Mouse (Mus musculus): ENCODE results near the gene Slc44a3. TPM values are rescaled to one million over a fixed set of nuclear protein-coding genes. Genes with fewer than 3 reads are reported as not detected.

Slc44a3 gene
- polyA plus RNA-seq, 2 experiments = 4.8 to 10.7 TPM

DNA sequence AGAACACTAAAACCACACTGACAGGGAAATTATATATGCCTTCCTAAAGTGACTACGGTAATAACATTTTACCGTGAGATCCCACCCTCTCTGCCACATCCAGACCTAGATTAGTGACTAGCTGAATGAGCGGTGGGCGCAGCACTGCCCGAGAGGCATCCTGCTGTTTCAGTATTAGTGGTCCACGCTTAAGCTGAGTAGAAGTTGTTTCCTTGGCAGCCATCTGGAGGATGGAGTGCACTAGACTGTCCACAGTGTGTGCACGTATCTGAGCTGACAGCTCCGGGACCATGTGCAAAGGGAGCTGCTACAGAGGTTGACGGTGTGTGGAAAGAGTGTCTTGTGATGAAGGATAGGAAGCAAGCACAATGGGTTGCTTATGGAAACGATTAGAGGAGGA, 66.4 kb downstream of the Slc44a3 start:
- H3K4me2 ChIP-seq (ENCODE audit: low read depth) = no peak overlapping the region
- 83% methylated on average over 10 of the region's 10 CpGs for WGBS (ENCODE audit: insufficient replicate concordance)

DNA sequence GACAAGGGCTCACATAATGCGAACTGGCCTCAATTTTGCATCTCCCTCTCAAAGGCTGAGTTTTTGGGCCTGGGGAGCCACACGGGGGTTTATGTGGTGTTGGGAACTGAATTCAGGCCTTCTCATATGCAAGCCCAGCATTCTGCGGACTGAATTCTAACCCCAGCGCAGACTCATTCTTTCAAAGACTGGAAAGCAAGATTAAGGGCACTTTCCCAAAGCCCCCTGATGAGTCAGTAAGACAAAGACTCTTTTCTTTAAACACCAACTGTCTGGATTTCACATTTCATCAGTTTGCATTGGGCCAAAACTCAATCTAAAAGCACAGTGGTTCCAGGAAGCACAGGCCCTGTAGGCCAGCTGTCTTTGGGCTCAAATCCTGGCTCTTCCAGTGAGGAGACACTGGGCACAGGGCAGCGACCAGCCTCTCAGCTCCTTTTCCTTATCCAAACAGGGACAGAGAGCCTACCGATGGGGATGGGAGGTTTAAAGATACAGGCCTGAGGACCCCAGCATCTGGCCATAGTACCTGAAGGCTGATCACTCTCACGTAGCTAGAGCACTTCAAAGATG, 67.4 kb downstream of the Slc44a3 start:
- H3K27me3 ChIP-seq (ENCODE audit: control insufficient read depth, insufficient read depth, low read length) = no peaks in the 10 kb centered on the region
- H3K9ac ChIP-seq (replicated peaks) = no peak overlapping the region
- 75% methylated on average over 7 of the region's 7 CpGs for WGBS (ENCODE audit: insufficient replicate concordance)
- no peak for DNase-seq (ENCODE audit: low read depth in 3 of 3, low spot score in 3 of 3)
- ATAC-seq (ENCODE audit: insufficient read depth) = no peak
- H3K9me3 ChIP-seq (ENCODE audit: control insufficient read depth, low read length) = no peaks in the 10 kb centered on the region
- no peak overlapping the region for H3K4me2 ChIP-seq (ENCODE audit: low read depth)
- no peaks in the 10 kb centered on the region for H3K36me3 ChIP-seq (replicated peaks; ENCODE audit: control insufficient read depth, insufficient read depth, low read depth)
- no peak overlapping the region for H3K4me3 ChIP-seq (ENCODE audit: insufficient read depth in 1 of 2, low read depth in 2 of 2, low read length in 2 of 2)
- no peak overlapping the region for H3K27ac ChIP-seq
- TF ChIP-seq EP300 (IDR thresholded peaks at IDR 0.05; ENCODE audit: low read depth) (no peak), CTCF (IDR thresholded peaks at IDR 0.05; ENCODE audit: low read depth) (no peak)
- H3K4me1 ChIP-seq (replicated peaks; ENCODE audit: control insufficient read depth in 2 of 2, insufficient read depth in 2 of 2, low read length in 1 of 2) = peaks cover 22 to 33% of the 10 kb centered on the region in 2 experiments

More for the DNA sequence above, 66.4 kb downstream of the Slc44a3 start:
- Histone ChIP-seq H3K36me3 (replicated peaks; ENCODE audit: control insufficient read depth, insufficient read depth, low read depth) (no peaks in the 10 kb centered on the region), H3K4me1 (replicated peaks; ENCODE audit: control insufficient read depth in 2 of 2, insufficient read depth in 2 of 2, low read length in 1 of 2) (peaks cover 13 to 25% of the 10 kb centered on the region in 2 experiments), H3K27me3 (ENCODE audit: control insufficient read depth, insufficient read depth, low read length) (no peaks in the 10 kb centered on the region), H3K27ac (no peak overlapping the region), H3K4me3 (ENCODE audit: insufficient read depth in 1 of 2, low read depth in 2 of 2, low read length in 2 of 2) (no peak overlapping the region), H3K9ac (replicated peaks) (no peak overlapping the region), H3K9me3 (ENCODE audit: control insufficient read depth, low read length) (no peaks in the 10 kb centered on the region)
- TF ChIP-seq EP300 (IDR thresholded peaks at IDR 0.05; ENCODE audit: low read depth) = no peak
- no peak for TF ChIP-seq CTCF (IDR thresholded peaks at IDR 0.05; ENCODE audit: low read depth)
- ATAC-seq (ENCODE audit: insufficient read depth) (no peak), DNase-seq (ENCODE audit: low read depth in 3 of 3, low spot score in 3 of 3) (no peak)

DNA sequence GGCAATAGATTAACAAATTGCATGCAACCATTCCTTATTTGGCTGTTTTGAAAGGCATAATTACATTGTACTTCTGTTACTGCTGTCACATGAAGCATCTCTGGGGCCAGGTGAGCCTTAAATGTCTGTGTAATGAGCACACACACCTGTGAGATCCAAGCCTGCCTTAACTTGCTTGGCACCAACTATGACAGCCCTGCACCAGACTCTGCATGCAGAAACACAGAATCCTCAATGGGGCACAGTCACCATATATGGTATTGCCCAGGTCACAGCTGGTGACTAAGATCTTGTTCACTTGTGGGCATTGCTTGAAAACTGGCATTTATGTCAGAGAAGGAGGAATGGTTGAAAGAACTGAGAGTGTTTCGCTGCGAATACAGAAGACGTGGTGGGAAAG, 69.4 kb downstream of the Slc44a3 start:
- Histone ChIP-seq H3K4me2 (ENCODE audit: low read depth) (no peak overlapping the region), H3K4me1 (replicated peaks; ENCODE audit: control insufficient read depth in 2 of 2, insufficient read depth in 2 of 2, low read length in 1 of 2) (peaks cover 26 to 33% of the 10 kb centered on the region in 2 experiments), H3K36me3 (replicated peaks; ENCODE audit: control insufficient read depth, insufficient read depth, low read depth) (no peaks in the 10 kb centered on the region), H3K4me3 (ENCODE audit: insufficient read depth in 1 of 2, low read depth in 2 of 2, low read length in 2 of 2) (no peak overlapping the region), H3K27ac (no peak overlapping the region), H3K27me3 (ENCODE audit: control insufficient read depth, insufficient read depth, low read length) (no peaks in the 10 kb centered on the region), H3K9ac (replicated peaks) (no peak overlapping the region), H3K9me3 (ENCODE audit: control insufficient read depth, low read length) (no peaks in the 10 kb centered on the region)
- TF ChIP-seq CTCF (IDR thresholded peaks at IDR 0.05; ENCODE audit: low read depth) (no peak), EP300 (IDR thresholded peaks at IDR 0.05; ENCODE audit: low read depth) (no peak)
- 86% methylated on average over 3 of the region's 3 CpGs for WGBS (ENCODE audit: insufficient replicate concordance)
- no peak for ATAC-seq (ENCODE audit: insufficient read depth)
- no peak for DNase-seq (ENCODE audit: low read depth in 3 of 3, low spot score in 3 of 3)

DNA sequence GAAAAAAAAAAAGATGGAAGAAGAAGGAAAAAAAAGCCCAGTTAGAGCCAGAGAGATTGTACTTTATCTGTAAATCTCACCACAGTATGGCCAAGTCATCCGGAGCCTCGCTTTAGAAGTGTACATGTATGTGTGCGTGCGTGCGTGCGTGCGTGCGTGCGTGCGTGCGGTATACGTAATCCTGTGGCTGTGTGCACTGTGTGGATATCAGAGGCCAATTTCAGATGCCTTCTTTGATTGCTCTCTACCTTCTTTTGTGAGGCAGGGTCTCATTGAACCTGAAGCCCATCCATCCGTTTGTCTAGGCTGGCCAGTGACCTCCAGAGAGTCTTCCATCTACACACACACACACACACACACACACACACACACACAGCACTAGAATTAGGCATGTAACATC, 70.7 kb downstream of the Slc44a3 start:
- DNase-seq (ENCODE audit: low read depth in 3 of 3, low spot score in 3 of 3) (no peak), ATAC-seq (ENCODE audit: insufficient read depth) (no peak)
- H3K9ac ChIP-seq (replicated peaks) = no peak overlapping the region
- no peak overlapping the region for H3K4me3 ChIP-seq (ENCODE audit: insufficient read depth in 1 of 2, low read depth in 2 of 2, low read length in 2 of 2)
- H3K36me3 ChIP-seq (replicated peaks; ENCODE audit: control insufficient read depth, insufficient read depth, low read depth) = peaks cover 2% of the 10 kb centered on the region; the same call in 1 of the 2 replicates
- H3K4me1 ChIP-seq (replicated peaks; ENCODE audit: control insufficient read depth in 2 of 2, insufficient read depth in 2 of 2, low read length in 1 of 2) = peaks cover 23 to 26% of the 10 kb centered on the region in 2 experiments
- peak overlapping the region; percentile 68; the same call in 1 of the 2 replicates for H3K4me2 ChIP-seq (ENCODE audit: low read depth)
- WGBS (ENCODE audit: insufficient replicate concordance) = 70% methylated on average over 13 of the region's 13 CpGs
- no peak overlapping the region; the same call in 1 of the 2 replicates for H3K27ac ChIP-seq
- no peak for TF ChIP-seq CTCF (IDR thresholded peaks at IDR 0.05; ENCODE audit: low read depth)
- no peak for TF ChIP-seq EP300 (IDR thresholded peaks at IDR 0.05; ENCODE audit: low read depth)
- H3K9me3 ChIP-seq (ENCODE audit: control insufficient read depth, low read length) = no peaks in the 10 kb centered on the region
- H3K27me3 ChIP-seq (ENCODE audit: control insufficient read depth, insufficient read depth, low read length) = no peaks in the 10 kb centered on the region

DNA sequence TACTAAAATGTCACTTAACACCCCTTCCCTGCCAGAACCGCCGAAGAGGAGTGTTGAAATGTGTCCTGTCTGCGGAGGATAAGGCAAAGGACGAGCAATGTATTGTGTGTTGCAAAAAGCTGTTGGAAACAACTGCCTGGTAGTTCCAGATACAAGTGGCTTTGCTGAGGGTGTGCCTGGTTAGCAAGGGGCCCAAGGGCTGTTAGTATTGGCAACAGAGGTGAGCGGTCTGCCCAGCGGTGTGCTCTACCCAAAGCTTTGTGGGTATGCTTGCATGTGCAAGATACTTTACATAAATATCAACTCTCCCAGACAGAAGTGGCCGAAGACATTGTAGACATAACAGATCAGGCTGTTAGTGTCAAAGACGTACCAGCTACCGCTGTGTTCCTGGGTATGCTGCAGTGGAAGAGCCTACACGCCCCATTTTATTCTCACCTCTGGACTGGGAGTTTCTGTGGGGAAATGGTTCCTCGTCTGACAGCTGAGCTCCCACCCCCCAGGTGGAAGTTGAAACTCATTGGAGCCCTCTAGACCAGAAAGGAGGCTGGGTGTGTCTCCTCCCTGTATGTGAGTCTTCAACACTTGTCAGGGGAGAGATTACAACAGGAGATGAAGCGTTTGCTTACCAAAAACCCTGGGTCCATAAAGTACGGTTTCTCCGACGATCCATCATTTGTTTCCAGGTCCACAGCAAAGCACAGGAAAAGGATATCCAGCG, 71.6 kb downstream of the Slc44a3 start:
- DNase-seq (ENCODE audit: low read depth in 3 of 3, low spot score in 3 of 3) (peak; percentile 60 to 65 (median 61)), ATAC-seq (ENCODE audit: insufficient read depth) (peak; percentile 97)
- peak overlapping the region; percentile 40 for H3K9ac ChIP-seq (replicated peaks)
- H3K27me3 ChIP-seq (ENCODE audit: control insufficient read depth, insufficient read depth, low read length) = no peaks in the 10 kb centered on the region
- H3K9me3 ChIP-seq (ENCODE audit: control insufficient read depth, low read length) = no peaks in the 10 kb centered on the region
- WGBS (ENCODE audit: insufficient replicate concordance) = 26% methylated on average over 16 of the region's 16 CpGs
- peaks cover 8% of the 10 kb centered on the region for H3K36me3 ChIP-seq (replicated peaks; ENCODE audit: control insufficient read depth, insufficient read depth, low read depth)
- peaks cover 23 to 26% of the 10 kb centered on the region in 2 experiments for H3K4me1 ChIP-seq (replicated peaks; ENCODE audit: control insufficient read depth in 2 of 2, insufficient read depth in 2 of 2, low read length in 1 of 2)
- TF ChIP-seq EP300 (IDR thresholded peaks at IDR 0.05; ENCODE audit: low read depth) (peak; percentile 95), CTCF (IDR thresholded peaks at IDR 0.05; ENCODE audit: low read depth) (no peak)
- H3K4me2 ChIP-seq (ENCODE audit: low read depth) = peak overlapping the region; percentile 68
- peak overlapping the region; percentile 17 to 28; a peak in 3 of 4 replicates for H3K4me3 ChIP-seq (ENCODE audit: insufficient read depth in 1 of 2, low read depth in 2 of 2, low read length in 2 of 2)
- peak overlapping the region; percentile 84 for H3K27ac ChIP-seq
